Mouse (Mus musculus): ENCODE measurements around the gene Aifm1. TPM values are rescaled to one million over a fixed set of nuclear protein-coding genes. Genes with fewer than 3 reads are reported as not detected.

Aifm1 gene
- polyA plus RNA-seq, 1 experiment = 29.5 TPM

GRCm38 (mm10) chrX:48493763-48494162 is 19.6 kb downstream of the Aifm1 start:
- no peak for DNase-seq (ENCODE audit: low read depth)
- TF ChIP-seq POLR2A (IDR thresholded peaks at IDR 0.05; ENCODE audit: borderline replicate concordance, extremely low read depth, insufficient read depth, insufficient read length, poor library complexity, severe bottlenecking) (no peak), CTCF (IDR thresholded peaks at IDR 0.05; ENCODE audit: borderline replicate concordance, extremely low read depth, insufficient read depth, insufficient read length) (no peak)

GRCm38 (mm10) chrX:48481687-48482086 is 31.7 kb downstream of the Aifm1 start:
- TF ChIP-seq CTCF (IDR thresholded peaks at IDR 0.05; ENCODE audit: borderline replicate concordance, extremely low read depth, insufficient read depth, insufficient read length) = no peak
- no peak for DNase-seq (ENCODE audit: low read depth)

GRCm38 (mm10) chrX:48481095-48481494 is 32.3 kb downstream of the Aifm1 start:
- no peak for TF ChIP-seq CTCF (IDR thresholded peaks at IDR 0.05; ENCODE audit: borderline replicate concordance, extremely low read depth, insufficient read depth, insufficient read length)
- TF ChIP-seq POLR2A (IDR thresholded peaks at IDR 0.05; ENCODE audit: borderline replicate concordance, extremely low read depth, insufficient read depth, insufficient read length, poor library complexity, severe bottlenecking) = no peak
- no peak for DNase-seq (ENCODE audit: low read depth)

DNA sequence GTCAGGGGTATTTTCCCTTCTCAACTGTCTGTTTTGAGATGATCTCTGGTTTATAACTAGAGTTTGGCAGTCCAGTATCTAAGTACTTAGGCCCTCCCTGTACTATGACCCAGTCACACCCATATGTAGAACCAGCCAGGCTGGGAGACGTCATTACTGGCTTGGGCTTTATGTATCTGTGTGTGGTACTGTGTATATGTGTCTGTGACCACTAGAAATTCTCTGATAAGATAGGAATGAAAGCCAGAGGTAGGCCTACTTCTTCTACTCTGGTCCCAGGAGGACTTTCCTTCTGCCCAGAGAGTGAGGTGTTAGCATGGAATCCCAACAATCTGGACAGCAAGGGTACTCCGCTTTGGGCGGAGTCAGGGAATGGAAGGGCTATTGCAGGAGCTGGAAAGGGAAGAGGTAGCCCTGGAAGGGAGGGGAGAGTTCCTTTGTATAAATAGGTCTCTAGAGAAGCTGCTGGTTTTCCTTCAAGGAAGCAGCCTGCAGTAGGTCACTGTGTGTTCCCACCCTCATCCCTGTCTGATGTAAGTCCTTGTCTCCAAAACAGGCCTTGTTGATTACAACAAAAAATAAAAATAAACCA is 45.9 kb downstream of the Aifm1 start:
- no peak for TF ChIP-seq CTCF (IDR thresholded peaks at IDR 0.05; ENCODE audit: borderline replicate concordance, extremely low read depth, insufficient read depth, insufficient read length)
- no peak for TF ChIP-seq POLR2A (IDR thresholded peaks at IDR 0.05; ENCODE audit: borderline replicate concordance, extremely low read depth, insufficient read depth, insufficient read length, poor library complexity, severe bottlenecking)
- DNase-seq (ENCODE audit: low read depth) = no peak

GRCm38 (mm10) chrX:48466174-48466573 is 47.2 kb downstream of the Aifm1 start:
- TF ChIP-seq CTCF (IDR thresholded peaks at IDR 0.05; ENCODE audit: borderline replicate concordance, extremely low read depth, insufficient read depth, insufficient read length) (no peak), POLR2A (IDR thresholded peaks at IDR 0.05; ENCODE audit: borderline replicate concordance, extremely low read depth, insufficient read depth, insufficient read length, poor library complexity, severe bottlenecking) (no peak)
- no peak for DNase-seq (ENCODE audit: low read depth)

DNA sequence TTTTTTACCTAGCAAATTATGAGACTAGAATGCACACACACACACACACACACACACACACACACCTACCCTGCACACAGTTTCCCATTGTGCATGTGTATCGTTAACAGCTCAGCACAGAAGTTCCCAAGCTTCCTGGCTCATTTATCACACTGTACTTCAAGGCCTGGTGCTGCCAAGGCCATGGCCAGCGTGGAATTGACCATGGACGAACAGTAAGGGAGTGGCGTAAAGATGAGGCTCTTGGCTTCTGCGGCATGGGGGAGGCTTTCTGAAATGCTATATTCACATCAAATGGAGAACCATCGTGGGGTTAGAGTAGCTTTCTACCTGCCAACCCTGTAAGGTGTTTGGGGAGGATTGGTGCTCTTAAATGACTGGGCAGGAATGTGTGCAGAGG is 48.9 kb downstream of the Aifm1 start:
- TF ChIP-seq POLR2A (IDR thresholded peaks at IDR 0.05; ENCODE audit: borderline replicate concordance, extremely low read depth, insufficient read depth, insufficient read length, poor library complexity, severe bottlenecking) = no peak
- no peak for TF ChIP-seq CTCF (IDR thresholded peaks at IDR 0.05; ENCODE audit: borderline replicate concordance, extremely low read depth, insufficient read depth, insufficient read length)
- DNase-seq (ENCODE audit: low read depth) = no peak

- DNase-seq (ENCODE audit: low read depth) = no peak
- TF ChIP-seq CTCF (IDR thresholded peaks at IDR 0.05; ENCODE audit: borderline replicate concordance, extremely low read depth, insufficient read depth, insufficient read length) (no peak), POLR2A (IDR thresholded peaks at IDR 0.05; ENCODE audit: borderline replicate concordance, extremely low read depth, insufficient read depth, insufficient read length, poor library complexity, severe bottlenecking) (no peak)
These were observed 49.7 kb downstream of the Aifm1 start for GRCm38 (mm10) chrX:48463636-48464035.

- TF ChIP-seq CTCF (IDR thresholded peaks at IDR 0.05; ENCODE audit: borderline replicate concordance, extremely low read depth, insufficient read depth, insufficient read length) (peak; percentile 86), POLR2A (IDR thresholded peaks at IDR 0.05; ENCODE audit: borderline replicate concordance, extremely low read depth, insufficient read depth, insufficient read length, poor library complexity, severe bottlenecking) (no peak)
These were observed 50.4 kb downstream of the Aifm1 start, which contains the start of gene Elf4 for GRCm38 (mm10) chrX:48462754-48463507. Gene Elf4 (minus strand): TSS chrX:48463132.

DNA sequence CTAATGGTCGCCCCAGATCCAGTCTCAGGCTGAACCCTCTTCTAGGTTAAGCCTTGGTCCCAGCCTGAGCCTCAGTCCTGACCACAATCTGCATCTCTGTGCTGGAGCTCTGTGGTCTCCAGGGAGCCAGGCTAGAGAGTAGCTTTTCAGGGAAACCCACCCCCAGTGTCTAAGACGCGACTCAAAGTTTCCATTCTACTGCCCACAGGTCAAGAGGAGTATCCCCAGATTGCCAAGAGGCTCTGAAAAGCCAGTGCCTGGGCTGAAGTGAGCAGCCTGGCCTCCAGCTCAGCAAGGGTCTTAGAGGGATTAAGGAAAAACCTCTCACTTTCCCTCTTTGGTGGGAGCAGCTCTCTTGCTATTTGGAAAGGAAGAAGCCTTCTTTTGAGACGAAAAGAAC is 51.1 kb downstream of the Aifm1 start:
- TF ChIP-seq CTCF (IDR thresholded peaks at IDR 0.05; ENCODE audit: borderline replicate concordance, extremely low read depth, insufficient read depth, insufficient read length) (no peak), POLR2A (IDR thresholded peaks at IDR 0.05; ENCODE audit: borderline replicate concordance, extremely low read depth, insufficient read depth, insufficient read length, poor library complexity, severe bottlenecking) (no peak)
- no peak for DNase-seq (ENCODE audit: low read depth)

More at GRCm38 (mm10) chrX:48462754-48463507, 50.4 kb downstream of the Aifm1 start, which contains the start of gene Elf4:
- DNase-seq (ENCODE audit: low read depth) = peak; percentile 63

- no peak for DNase-seq (ENCODE audit: low read depth)
- no peak for TF ChIP-seq POLR2A (IDR thresholded peaks at IDR 0.05; ENCODE audit: borderline replicate concordance, extremely low read depth, insufficient read depth, insufficient read length, poor library complexity, severe bottlenecking)
- no peak for TF ChIP-seq CTCF (IDR thresholded peaks at IDR 0.05; ENCODE audit: borderline replicate concordance, extremely low read depth, insufficient read depth, insufficient read length)
These were observed 52.4 kb downstream of the Aifm1 start for GRCm38 (mm10) chrX:48461006-48461405.

DNA sequence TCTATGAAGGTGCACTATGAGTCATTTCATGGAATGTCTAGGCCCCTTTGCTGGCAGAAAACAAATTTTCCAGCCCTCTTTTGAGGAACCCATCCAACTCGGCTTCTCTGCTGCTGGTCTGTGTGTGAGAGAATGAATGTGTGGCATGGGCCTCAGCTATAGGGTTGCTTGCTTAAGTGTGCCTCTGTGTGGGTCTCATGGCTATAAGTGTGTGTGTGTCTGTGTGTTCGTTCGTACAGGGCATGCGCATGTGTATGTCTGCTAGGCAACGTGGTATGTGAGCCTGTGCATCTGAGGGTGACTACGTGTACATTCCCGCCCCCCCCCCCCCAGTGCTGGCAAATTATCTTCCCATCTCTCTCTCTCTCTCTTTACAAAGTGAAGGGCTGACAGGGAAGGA is 52.9 kb downstream of the Aifm1 start:
- no peak for TF ChIP-seq CTCF (IDR thresholded peaks at IDR 0.05; ENCODE audit: borderline replicate concordance, extremely low read depth, insufficient read depth, insufficient read length)
- no peak for TF ChIP-seq POLR2A (IDR thresholded peaks at IDR 0.05; ENCODE audit: borderline replicate concordance, extremely low read depth, insufficient read depth, insufficient read length, poor library complexity, severe bottlenecking)
- DNase-seq (ENCODE audit: low read depth) = no peak

DNA sequence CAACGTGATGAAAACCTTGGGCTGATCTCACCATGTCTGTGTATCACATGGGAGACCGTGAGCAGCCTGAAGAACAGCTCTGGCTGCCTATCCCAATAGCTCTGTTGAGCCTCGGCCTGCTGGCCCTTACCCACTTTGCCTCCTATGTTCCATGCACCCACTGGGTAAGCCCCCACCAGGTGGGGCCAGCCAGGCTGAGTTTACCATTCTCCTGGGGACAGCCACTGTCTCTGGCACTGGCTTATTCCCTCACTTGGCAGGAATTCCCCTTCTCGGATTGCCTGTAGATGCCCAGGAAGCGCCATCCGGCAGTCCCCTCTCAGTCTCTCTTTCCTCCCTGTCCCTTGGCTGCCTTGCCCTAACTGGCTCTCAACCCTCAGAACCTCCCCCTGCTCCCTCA is 56.4 kb downstream of the Aifm1 start:
- no peak for TF ChIP-seq POLR2A (IDR thresholded peaks at IDR 0.05; ENCODE audit: borderline replicate concordance, extremely low read depth, insufficient read depth, insufficient read length, poor library complexity, severe bottlenecking)
- DNase-seq (ENCODE audit: low read depth) = no peak
